11 mouse cellular contexts compared by ENCODE assay signal in the genomic region with DNA sequence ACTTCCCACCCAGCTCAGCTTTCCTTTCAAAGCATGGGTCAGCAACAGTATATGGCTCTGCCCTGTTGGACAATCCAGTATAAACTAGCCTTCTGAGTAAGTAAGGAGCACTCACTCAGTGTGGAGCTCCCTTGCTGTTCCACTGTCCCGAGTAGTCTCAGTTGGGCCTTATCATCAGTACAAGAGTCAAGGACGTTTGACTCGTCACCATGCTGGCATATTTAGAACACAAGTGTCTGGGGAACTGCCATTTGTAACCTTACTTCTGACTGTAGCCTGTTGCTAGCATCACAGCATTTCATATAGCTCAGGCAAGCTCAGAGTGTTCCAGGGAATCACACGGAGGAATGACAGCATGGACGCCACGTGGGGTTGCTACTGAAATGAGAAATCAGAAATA. TPM values are rescaled to one million over a fixed set of nuclear protein-coding genes. Genes with fewer than 3 reads are reported as not detected.
A peak's percentile ranks its signal among the peaks of the same experiment; 100 is the strongest.
DNase-seq lines count a peak whose midpoint lies in the region; ATAC-seq and TF ChIP-seq lines count a peak whose summit lies in the region.
"Had no signal": no experiment of that assay in that cellular context is flagged by ENCODE, and none has a peak within 500 bp of the region (broad histone marks: within the 10 kb centered on the region; RNA-seq: fewer than 3 reads in every experiment).

No protein-coding gene starts in this region.

- 0 out of 2 replicates have a peak overlapping the region, but pooled peaks have one; percentile 9 for H3K4me2 ChIP-seq in kidney, postnatal 0 days (ENCODE audit: low read length)
- H3K4me2 ChIP-seq in limb, embryonic 12.5 days: peak overlapping the region; percentile 33
- peak overlapping the region; percentile 38 for H3K4me2 ChIP-seq in neural tube, embryonic 15.5 days

- no peak for ATAC-seq in kidney, postnatal 0 days (replicated peaks; ENCODE audit: low FRiP score, low read depth)
- ATAC-seq in limb, embryonic 12.5 days (ENCODE audit: insufficient number of reproducible peaks, insufficient read depth, low FRiP score, low TSS enrichment, low read depth): no peak
- no peak for ATAC-seq in neural tube, embryonic 15.5 days (ENCODE audit: low FRiP score)
- ATAC-seq in granulocyte monocyte progenitor cell, adult 5-6 weeks (replicated peaks; ENCODE audit: poor library complexity, severe bottlenecking): no peak

- no peaks in the 10 kb centered on the region for H3K9me3 ChIP-seq in kidney, postnatal 0 days (replicated peaks; ENCODE audit: low read length)
- no peaks in the 10 kb centered on the region for H3K9me3 ChIP-seq in limb, embryonic 12.5 days
- H3K9me3 ChIP-seq in neural tube, embryonic 15.5 days (replicated peaks): no peaks in the 10 kb centered on the region

- TF ChIP-seq CTCF in kidney, postnatal 0 days (IDR thresholded peaks at IDR 0.05; ENCODE audit: low read depth): no peak

- no peak overlapping the region for H3K27ac ChIP-seq in kidney, postnatal 0 days
- no peak overlapping the region for H3K27ac ChIP-seq in limb, embryonic 12.5 days
- no peak overlapping the region for H3K27ac ChIP-seq in neural tube, embryonic 15.5 days (replicated peaks)

- peak; percentile 62 to 81 for DNase-seq in adrenal gland, adult (ENCODE audit: inconsistent age in 2 of 2, low spot score in 1 of 2)
- DNase-seq in adrenal gland, postnatal 4 days (ENCODE audit: low spot score in 2 of 2): no peak
- no peak for DNase-seq in kidney, postnatal 0 days (ENCODE audit: low spot score)
- no peak for DNase-seq in kidney, postnatal 10 days
- DNase-seq in liver: no peak
- DNase-seq: adrenal gland, postnatal 25 days; cerebellum, adult 8-10 months had no signal

- H3K9ac ChIP-seq in kidney, postnatal 0 days (ENCODE audit: low read depth, low read length): no peak overlapping the region
- no peak overlapping the region for H3K9ac ChIP-seq in limb, embryonic 12.5 days (replicated peaks)
- H3K9ac ChIP-seq in neural tube, embryonic 15.5 days (replicated peaks): no peak overlapping the region

- no peaks in the 10 kb centered on the region for H3K4me1 ChIP-seq in kidney, postnatal 0 days (replicated peaks; ENCODE audit: insufficient read depth, low read length)
- peaks cover 18% of the 10 kb centered on the region for H3K4me1 ChIP-seq in limb, embryonic 12.5 days (replicated peaks)
- H3K4me1 ChIP-seq in neural tube, embryonic 15.5 days: peaks cover 32% of the 10 kb centered on the region

- 85% methylated on average over 6 of the region's 6 CpGs for WGBS in kidney, postnatal 0 days
- 86% methylated on average over 6 of the region's 6 CpGs for WGBS in limb, embryonic 12.5 days
- WGBS in neural tube, embryonic 15.5 days: 77% methylated on average over 6 of the region's 6 CpGs

- no peaks in the 10 kb centered on the region for H3K36me3 ChIP-seq in kidney, postnatal 0 days (ENCODE audit: insufficient read depth, low read length)
- peaks cover 34% of the 10 kb centered on the region for H3K36me3 ChIP-seq in limb, embryonic 12.5 days
- no peaks in the 10 kb centered on the region; the same call in 1 of the 2 replicates for H3K36me3 ChIP-seq in neural tube, embryonic 15.5 days

- H3K4me3 ChIP-seq in kidney, postnatal 0 days (replicated peaks; ENCODE audit: low read depth, low read length): no peak overlapping the region
- H3K4me3 ChIP-seq in limb, embryonic 12.5 days (replicated peaks): no peak overlapping the region; the same call in 1 of the 2 replicates
- no peak overlapping the region; the same call in 1 of the 2 replicates for H3K4me3 ChIP-seq in neural tube, embryonic 15.5 days (replicated peaks)

- no peaks in the 10 kb centered on the region for H3K27me3 ChIP-seq in kidney, postnatal 0 days (ENCODE audit: insufficient read depth, low read length)
- H3K27me3 ChIP-seq in limb, embryonic 12.5 days: no peaks in the 10 kb centered on the region
- no peaks in the 10 kb centered on the region for H3K27me3 ChIP-seq in neural tube, embryonic 15.5 days (replicated peaks)

RNA-seq across cellular contexts. Expression of a gene that starts 3.1 kb away (rescaled TPM):
- total RNA-seq in adrenal gland, postnatal 4 days (2021): 100 to 1,000 TPM in 1 of 2 experiments, 10 to 100 TPM in 1; 99.9 to 148 TPM
- 449 and 471 TPM in 2 replicates for polyA plus RNA-seq in kidney, postnatal 0 days (2015; fragmentation: Nextera tagmentation; extraction: Ambion mirVana)
- polyA plus RNA-seq in limb, embryonic 12.5 days (2016; fragmentation: Nextera tagmentation; extraction: Ambion mirVana): 395 and 421 TPM in 2 replicates
- polyA plus RNA-seq in neural tube, embryonic 15.5 days (2015; fragmentation: Nextera tagmentation; extraction: Ambion mirVana): 623 and 715 TPM in 2 replicates
- total RNA-seq in granulocyte monocyte progenitor cell, adult 5-6 weeks (2014; fragmentation: Nextera tagmentation): not detected in 2 replicates
- not detected in 2 replicates for total RNA-seq in granulocyte monocyte progenitor cell, adult 5-6 weeks (2017)
- total RNA-seq: MEL had no signal

Comparison
In these comparisons a context has a peak if more than half of its experiments do, and no peak if none do; other contexts are left out.
1. DNase-seq: peak in adrenal gland, adult (2 of 2); none in adrenal gland, postnatal 4 days (0 of 2), kidney, postnatal 0 days (single experiment), kidney, postnatal 10 days (single experiment) and liver (single experiment).
2. Peak in every context shown above with its lines, with median percentiles within 50 percentile points of each other: H3K4me2 ChIP-seq.